Mouse (Mus musculus) neutrophil, adult 59 days (primary cell): ENCODE results near the gene Tnnt2. TPM values are rescaled to one million over a fixed set of nuclear protein-coding genes. Genes with fewer than 3 reads are reported as not detected.

Experiments
- total RNA-seq, 2 experiments: library from RNA; stranded (reverse); gene quantifications; 1 replicate in 1 of 2; 2 replicates in 1 of 2; pipeline ENCODE4 v1.2.4; 2023

Gene Tnnt2
- total RNA-seq: not detected

DNA sequence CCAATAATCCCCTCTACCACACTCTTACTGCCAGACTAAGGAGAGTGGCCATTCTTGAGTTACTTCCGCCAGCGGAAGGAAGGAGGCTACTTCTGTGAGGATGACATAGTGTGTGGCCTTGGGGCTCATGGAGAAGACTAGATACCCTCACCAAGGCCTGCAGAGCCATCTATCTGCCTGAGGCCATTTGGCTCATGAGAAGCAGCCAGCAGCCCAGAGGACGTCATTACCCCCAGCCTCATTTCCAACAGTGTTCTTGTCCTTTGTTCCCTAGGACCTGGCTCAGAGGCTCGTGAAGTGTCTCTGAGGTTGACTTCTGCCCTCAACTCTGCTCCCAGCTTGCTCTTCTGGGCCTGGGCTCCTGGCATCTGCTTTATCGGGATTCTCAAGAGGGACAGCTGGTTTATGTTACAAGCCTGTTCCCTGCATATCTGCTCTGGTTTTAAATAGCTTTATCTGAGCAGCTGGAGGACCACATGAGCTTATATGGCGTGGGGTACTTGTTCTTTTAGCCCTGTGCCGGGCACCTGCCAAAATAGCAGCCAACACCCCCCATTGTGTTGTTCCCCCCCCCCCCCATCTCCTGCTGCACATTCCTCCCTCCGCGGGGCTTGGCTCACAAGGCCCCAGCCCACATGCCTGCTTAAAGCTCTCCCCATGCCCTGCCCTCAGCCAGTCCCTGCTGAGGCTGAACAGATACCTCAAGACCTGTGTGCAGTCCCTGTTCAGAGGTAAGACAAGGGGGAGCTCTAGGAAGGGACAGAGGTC, at the start of gene Tnnt2:
Gene Tnnt2 (plus strand): TSS at position 639 of the 768 bp plus-strand sequence.

DNA sequence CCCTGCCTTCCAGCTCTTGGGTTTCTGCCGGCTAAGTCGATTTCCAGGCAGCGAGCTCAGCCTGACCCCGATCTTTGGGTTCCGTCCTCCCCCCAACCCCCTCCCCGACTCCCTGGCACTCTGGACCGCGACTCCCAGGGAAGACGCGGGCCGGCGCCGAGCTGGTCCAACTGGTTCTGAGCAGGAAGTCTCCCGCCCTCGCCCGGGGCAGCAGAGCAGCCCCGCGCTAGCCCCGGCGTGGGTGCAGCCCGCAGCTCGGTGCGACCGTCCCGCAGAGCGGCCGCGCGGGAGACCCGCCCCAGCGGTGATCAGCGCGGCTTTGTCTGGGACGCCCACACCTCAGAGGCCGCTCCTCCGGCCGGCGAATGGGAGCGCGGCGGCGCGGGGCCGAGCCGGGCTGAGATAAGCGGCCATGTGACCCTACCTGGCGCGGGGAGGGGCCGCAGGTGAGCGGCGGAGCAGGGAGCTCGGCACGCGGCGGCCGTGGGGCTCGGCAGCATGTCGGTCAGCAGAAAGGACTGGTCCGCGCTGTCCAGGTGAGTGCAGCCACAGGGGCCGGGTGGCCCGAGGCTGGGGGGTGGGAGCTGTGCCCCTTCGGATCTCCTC, 17.6 kb upstream of the Tnnt2 start, which contains the start of gene Lad1:
Gene Lad1 (plus strand): TSS at position 118 of the 606 bp plus-strand sequence.

Other genes starting within 250 kb of the Tnnt2 start
- gene Nav1, start 229.1 kb upstream of the Tnnt2 start, total RNA-seq: 10 to 100 TPM; 16.5 to 24.9 TPM
- 10 to 100 TPM; 39.8 to 45.6 TPM for gene Csrp1, start 116.3 kb upstream of the Tnnt2 start, total RNA-seq
- not detected for gene Phlda3, start 70.2 kb upstream of the Tnnt2 start, total RNA-seq
- gene Tnni1, start 56.9 kb upstream of the Tnnt2 start, total RNA-seq: not detected
- not detected for gene Lad1, start 17.8 kb upstream of the Tnnt2 start, total RNA-seq
- gene Pkp1, start 82.9 kb downstream of the Tnnt2 start, total RNA-seq: not detected
- not detected for gene Igfn1, start 170.0 kb downstream of the Tnnt2 start, total RNA-seq
- gene Tmem9, start 171.8 kb downstream of the Tnnt2 start, total RNA-seq: 1 to 10 TPM; 1.5 to 4.4 TPM
- not detected for gene Ascl5, start 214.4 kb downstream of the Tnnt2 start, total RNA-seq
- gene Cacna1s, start 216.4 kb downstream of the Tnnt2 start, total RNA-seq: under 1 TPM in 1 of 2 experiments, not detected in 1; 0.76 TPM